Mouse (Mus musculus): Measurements from ENCODE around the gene Ppard. TPM values are rescaled to one million over a fixed set of nuclear protein-coding genes. Genes with fewer than 3 reads are reported as not detected.

Ppard gene
- total RNA-seq, 1 experiment from 2014 or later: 3.1 TPM

DNA sequence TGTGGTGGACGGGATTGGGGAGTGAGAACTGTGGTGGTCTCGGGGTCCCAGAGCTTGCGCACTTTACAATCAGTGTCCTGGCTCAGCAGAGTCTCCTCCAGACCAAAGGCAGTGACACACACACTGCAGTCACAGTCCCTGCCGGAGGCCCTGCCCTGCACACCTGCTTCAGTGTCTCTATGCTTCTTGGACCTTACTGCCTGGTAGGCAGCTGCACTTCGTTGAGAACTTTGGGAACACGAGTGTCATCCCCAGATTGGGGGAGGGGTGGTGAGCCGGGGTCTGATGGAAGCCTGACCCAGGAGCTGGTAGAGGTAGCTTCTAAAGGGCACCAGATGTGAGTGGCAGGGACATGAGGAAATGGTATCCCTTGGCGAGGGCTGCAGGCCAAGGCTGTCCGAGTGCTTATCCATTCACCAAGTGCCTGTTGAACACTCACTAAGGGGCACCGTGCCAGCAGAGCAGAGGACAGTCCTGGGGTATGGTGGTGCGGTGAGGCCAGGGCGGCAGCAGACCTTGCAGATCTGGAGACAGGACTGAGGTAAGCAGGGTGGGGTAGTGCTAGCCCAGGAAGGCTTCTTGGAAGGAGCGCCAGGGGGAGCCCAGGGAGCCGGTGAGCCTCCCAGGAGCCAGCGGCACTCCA, 47.4 kb downstream of the Ppard start:
- no peak for ATAC-seq (replicated peaks; ENCODE audit: low read depth, poor library complexity, severe bottlenecking)

GRCm38 (mm10) chr17:28280423-28280800, 47.9 kb downstream of the Ppard start:
- ATAC-seq (replicated peaks; ENCODE audit: low read depth, poor library complexity, severe bottlenecking): peak; percentile 45

GRCm38 (mm10) chr17:28280831-28281377, 48.4 kb downstream of the Ppard start:
- ATAC-seq (replicated peaks; ENCODE audit: low read depth, poor library complexity, severe bottlenecking): no peak

- ATAC-seq (replicated peaks; ENCODE audit: low read depth, poor library complexity, severe bottlenecking): no peak
These were observed 49.5 kb downstream of the Ppard start for GRCm38 (mm10) chr17:28281866-28282441.

DNA sequence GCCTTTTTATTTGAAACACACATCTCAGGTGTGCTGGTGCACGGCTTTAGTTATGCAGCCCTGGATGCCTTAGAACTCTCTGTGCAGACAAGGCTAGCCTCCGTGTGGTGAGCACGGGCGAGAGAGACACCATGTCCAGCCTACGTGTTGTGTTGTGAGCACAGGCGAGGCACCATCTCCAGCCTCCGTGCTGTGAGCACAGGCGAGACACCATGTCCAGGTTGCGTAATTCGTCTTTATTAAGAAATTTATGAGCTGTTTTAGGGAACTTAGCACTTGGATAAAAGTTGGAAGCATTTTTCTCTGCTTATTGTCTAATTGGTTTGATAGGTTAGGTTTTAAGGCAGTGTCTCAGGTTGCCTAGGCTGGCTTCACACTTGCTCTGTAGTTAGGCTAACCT, 50.7 kb downstream of the Ppard start:
- ATAC-seq (replicated peaks; ENCODE audit: low read depth, poor library complexity, severe bottlenecking): no peak

GRCm38 (mm10) chr17:28286133-28286532, 53.6 kb downstream of the Ppard start:
- peak; percentile 13; the same call in 1 of the 2 replicates for ATAC-seq (replicated peaks; ENCODE audit: low read depth, poor library complexity, severe bottlenecking)

- ATAC-seq (replicated peaks; ENCODE audit: low read depth, poor library complexity, severe bottlenecking): no peak
These were observed 54.5 kb downstream of the Ppard start for GRCm38 (mm10) chr17:28286964-28287363.

- peak; percentile 48 for ATAC-seq (replicated peaks; ENCODE audit: low read depth, poor library complexity, severe bottlenecking)
These were observed 55.1 kb downstream of the Ppard start for GRCm38 (mm10) chr17:28287578-28287977.

- peak; percentile 51 for ATAC-seq (replicated peaks; ENCODE audit: low read depth, poor library complexity, severe bottlenecking)
These were observed 55.5 kb downstream of the Ppard start for GRCm38 (mm10) chr17:28287980-28288379.

GRCm38 (mm10) chr17:28290262-28290661, 57.8 kb downstream of the Ppard start:
- no peak for ATAC-seq (replicated peaks; ENCODE audit: low read depth, poor library complexity, severe bottlenecking)

GRCm38 (mm10) chr17:28290671-28291070, 58.2 kb downstream of the Ppard start:
- no peak for ATAC-seq (replicated peaks; ENCODE audit: low read depth, poor library complexity, severe bottlenecking)

- peak; percentile 49 for ATAC-seq (replicated peaks; ENCODE audit: low read depth, poor library complexity, severe bottlenecking)
These were observed 58.8 kb downstream of the Ppard start for GRCm38 (mm10) chr17:28291346-28291745.

DNA sequence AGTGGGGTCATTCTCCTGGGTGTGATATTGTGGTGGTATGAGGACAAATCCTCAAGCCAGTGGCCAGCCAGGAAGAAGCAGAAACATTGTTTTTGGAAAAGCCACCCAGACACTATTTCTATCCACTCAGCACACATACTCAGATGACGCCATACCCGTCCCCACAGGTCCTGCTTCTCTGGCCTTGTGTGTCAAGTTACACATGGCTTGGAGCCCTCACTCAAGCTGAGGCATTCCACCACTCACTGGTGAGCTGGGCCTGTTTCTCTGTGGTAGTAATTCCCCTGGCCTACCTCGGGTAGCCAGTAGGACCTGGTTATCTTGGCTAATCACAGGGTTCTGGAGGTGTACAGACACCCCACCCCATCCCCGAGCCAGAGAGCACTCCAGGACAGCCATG, 61.2 kb downstream of the Ppard start:
- no peak for ATAC-seq (replicated peaks; ENCODE audit: low read depth, poor library complexity, severe bottlenecking)

DNA sequence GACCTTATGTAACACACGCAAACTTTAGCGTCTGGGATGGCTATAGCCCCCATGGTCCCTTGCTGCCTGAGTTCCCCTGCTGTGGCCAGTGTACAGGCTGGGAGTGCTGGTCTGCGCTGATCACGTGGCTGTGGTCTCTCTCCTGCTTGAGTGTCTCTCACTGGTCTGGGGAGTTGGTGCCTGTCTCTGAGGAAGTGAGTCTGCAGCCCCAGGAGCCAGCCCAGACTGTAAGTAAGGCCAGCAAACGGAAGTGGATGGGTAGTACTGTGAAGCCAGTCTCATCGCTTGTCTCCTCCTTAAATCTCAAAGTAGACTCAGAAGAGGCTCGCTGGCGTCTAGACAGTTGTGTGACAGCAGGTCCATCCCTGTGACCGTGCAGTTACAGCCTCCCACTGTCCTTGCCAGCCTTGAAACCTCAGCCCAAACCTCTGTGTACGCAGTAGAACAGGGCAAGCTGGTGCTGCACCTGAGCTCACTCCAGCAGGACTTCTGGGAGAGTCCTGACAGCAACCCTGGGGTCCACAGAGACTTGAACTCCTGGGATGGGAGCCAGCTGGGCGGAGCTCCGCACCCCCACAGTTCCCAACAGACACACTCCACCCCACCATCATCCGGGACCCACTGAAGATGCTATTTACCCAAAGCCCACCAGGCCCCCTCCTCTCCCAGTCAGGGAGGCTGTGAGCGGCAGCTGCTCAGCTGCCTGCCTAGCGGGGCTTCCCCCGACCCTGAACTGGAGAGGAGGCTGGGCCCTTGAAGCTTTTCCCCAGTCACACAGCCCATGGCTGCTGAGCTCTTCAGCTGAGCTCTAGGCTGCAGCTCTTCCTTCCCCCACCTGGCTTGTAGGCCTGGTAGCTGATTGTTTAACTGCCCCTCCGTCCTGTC, 62.2 kb downstream of the Ppard start:
- peak; percentile 75 for ATAC-seq (replicated peaks; ENCODE audit: low read depth, poor library complexity, severe bottlenecking)

DNA sequence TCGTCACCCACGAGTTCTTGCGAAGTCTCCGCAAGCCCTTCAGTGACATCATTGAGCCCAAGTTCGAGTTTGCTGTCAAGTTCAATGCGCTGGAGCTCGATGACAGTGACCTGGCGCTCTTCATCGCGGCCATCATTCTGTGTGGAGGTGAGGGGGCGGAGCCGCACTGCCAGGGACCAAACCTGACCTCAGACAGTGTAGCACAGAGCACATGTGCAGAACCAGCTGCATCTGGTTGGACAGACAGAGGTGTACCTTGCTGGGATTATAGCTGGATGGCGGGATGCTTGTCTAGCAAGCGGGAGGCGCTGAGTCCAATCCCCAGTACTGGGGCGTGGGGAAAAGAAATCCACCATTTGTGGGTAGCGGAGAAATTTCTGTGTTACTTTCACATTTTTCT, 66.4 kb downstream of the Ppard start:
- no peak for ATAC-seq (replicated peaks; ENCODE audit: low read depth, poor library complexity, severe bottlenecking)

- ATAC-seq (replicated peaks; ENCODE audit: low read depth, poor library complexity, severe bottlenecking): 0 out of 2 replicates have a peak, but pooled peaks have one; percentile 15
These were observed 67.3 kb downstream of the Ppard start for GRCm38 (mm10) chr17:28299669-28300320.

DNA sequence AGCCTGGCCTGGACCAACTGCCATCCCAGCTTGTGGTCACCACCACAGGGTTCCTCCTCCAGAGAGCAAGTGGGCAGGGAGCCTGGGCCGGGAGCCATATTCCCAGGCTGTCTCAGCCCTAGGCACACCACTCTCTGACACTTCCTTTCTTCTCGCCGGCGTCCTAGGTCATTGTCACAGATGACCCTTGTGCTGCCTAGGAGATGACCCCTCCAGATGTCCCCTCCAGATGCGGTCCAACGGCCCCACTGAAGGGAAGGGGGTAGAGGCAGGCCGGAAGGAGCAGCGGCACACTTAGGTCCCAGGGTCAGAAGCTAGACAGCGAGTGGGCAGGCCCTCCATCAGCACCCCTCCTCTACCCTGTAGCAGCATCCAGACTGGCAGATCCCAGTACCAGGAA, 67.8 kb downstream of the Ppard start:
- no peak for ATAC-seq (replicated peaks; ENCODE audit: low read depth, poor library complexity, severe bottlenecking)

DNA sequence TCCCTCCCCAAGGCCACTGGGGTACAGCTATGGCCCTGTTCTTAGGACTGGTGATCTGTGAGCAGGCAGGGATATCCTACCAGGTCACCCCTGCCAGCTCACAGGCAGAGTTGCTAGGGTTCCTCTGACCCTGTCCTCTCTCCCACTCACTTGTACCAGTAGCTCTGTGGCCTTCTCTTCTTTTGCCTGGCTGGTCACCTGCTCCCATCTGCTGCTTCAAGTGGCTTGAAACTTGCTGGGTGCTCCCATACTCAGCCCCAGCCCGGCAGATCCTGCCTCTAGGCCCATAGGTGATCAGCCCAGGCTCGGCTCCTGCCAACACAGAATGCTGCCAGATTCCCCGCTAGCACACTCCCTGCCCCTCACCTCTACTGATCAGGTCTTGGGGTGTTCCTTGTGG, 68.3 kb downstream of the Ppard start:
- ATAC-seq (replicated peaks; ENCODE audit: low read depth, poor library complexity, severe bottlenecking): no peak

DNA sequence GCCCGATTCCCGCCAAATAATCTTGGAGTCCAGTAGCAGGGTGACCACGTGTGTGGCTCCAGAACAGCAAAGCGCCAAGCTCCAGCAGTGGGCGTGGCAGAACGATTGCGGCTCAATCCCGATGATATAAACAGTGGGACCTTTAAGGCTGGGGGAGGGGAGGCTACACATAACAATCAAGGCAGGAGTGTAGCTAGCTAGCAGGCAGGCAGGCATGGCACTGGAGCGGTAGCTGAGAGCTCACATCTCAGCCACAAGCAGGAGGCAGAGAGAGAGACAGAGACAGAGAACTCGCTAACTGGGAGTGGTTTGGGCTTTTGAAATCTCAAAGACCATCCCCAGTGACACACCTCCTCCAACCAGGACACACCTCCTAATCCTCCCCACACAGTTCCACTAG, 72.7 kb downstream of the Ppard start:
- no peak for ATAC-seq (replicated peaks; ENCODE audit: low read depth, poor library complexity, severe bottlenecking)

Measured in common myeloid progenitor, adult 5-6 weeks (primary cell).